Mouse (Mus musculus) kidney, embryonic 14.5 days (tissue): ENCODE measurements around the gene Caln1. TPM values are rescaled to one million over a fixed set of nuclear protein-coding genes. Genes with fewer than 3 reads are reported as not detected.

Source experiments
- ATAC-seq: fragments of 200-750 bp; cut with Nextera tagmentation; 2 replicates; pipeline ENCODE4 v1.8.0; 2017; ENCODE audit warnings: moderate number of reproducible peaks, mild to moderate bottlenecking, moderate TSS enrichment, moderate library complexity; ENCODE audit not compliant: low FRiP score, low TSS enrichment
- H3K27ac ChIP-seq: fragments of 300-500 bp; sonication (generic); 2 replicates; pipeline ENCODE4 v1.5.1; 2014; ENCODE audit warnings: low read depth, mild to moderate bottlenecking, low read length, moderate library complexity, mixed read lengths
- H3K27me3 ChIP-seq: fragments of 300-500 bp; sonication (generic); 2 replicates; pipeline ENCODE4 v1.6.1; 2014; ENCODE audit warnings: mild to moderate bottlenecking, low read length; ENCODE audit not compliant: control insufficient read depth, insufficient read depth
- H3K36me3 ChIP-seq: fragments of 300-500 bp; sonication (generic); 2 replicates; pipeline ENCODE4 v1.6.1; 2014; ENCODE audit warnings: low read length, mixed read lengths; ENCODE audit not compliant: control insufficient read depth, insufficient read depth
- H3K4me1 ChIP-seq: fragments of 300-500 bp; sonication (generic); 2 replicates; pipeline ENCODE4 v1.6.1; 2014; ENCODE audit warnings: low read length, mixed read lengths; ENCODE audit not compliant: control insufficient read depth, insufficient read depth
- H3K4me2 ChIP-seq: fragments of 300-500 bp; sonication (generic); replicated peaks from 2 replicates; pipeline ENCODE4 v1.6.1; 2014; ENCODE audit warnings: low read depth, mild to moderate bottlenecking, low read length
- H3K4me3 ChIP-seq: fragments of 300-500 bp; sonication (generic); 2 replicates; pipeline ENCODE4 v1.5.1; 2014; ENCODE audit warnings: mild to moderate bottlenecking, low read length
- H3K9ac ChIP-seq: fragments of 300-500 bp; sonication (generic); 2 replicates; pipeline ENCODE4 v1.6.1; 2014; ENCODE audit warnings: low read depth, mild to moderate bottlenecking, low read length, moderate library complexity
- H3K9me3 ChIP-seq: fragments of 300-500 bp; sonication (generic); 2 replicates; pipeline ENCODE4 v1.6.1; 2016; ENCODE audit warnings: low read length; ENCODE audit not compliant: control insufficient read depth
- WGBS: fragments of 180-500 bp; shearing (Covaris S2); extraction: QIAGEN DNeasy Blood & Tissue Kit; methylation state at CpG from one replicate; pipeline ENCODE4 v1.1.7; 2014; 5-methylcytosine and 5-hydroxymethylcytosine counted together
- polyA plus RNA-seq: library from polyadenylated mRNA; unstranded; fragments of >200 nt; fragmentation: Nextera tagmentation; extraction: Ambion mirVana; gene quantifications from 2 replicates; pipeline ENCODE4 v1.2.1, GENCODE M21; 2014

The Caln1 gene
- polyA plus RNA-seq, 1 experiment from 2014 or later, result 0.27 TPM

GRCm38 (mm10) chr5:130333566-130333965 lies 35.7 kb upstream of the Caln1 start:
- H3K9me3 ChIP-seq, result no peaks in the 10 kb centered on the region; the same call in 1 of the 2 replicates
- no peak overlapping the region for H3K9ac ChIP-seq
- no peak overlapping the region for H3K27ac ChIP-seq
- peaks cover 17% of the 10 kb centered on the region for H3K36me3 ChIP-seq
- H3K4me2 ChIP-seq, result no peak overlapping the region
- H3K27me3 ChIP-seq, result no peaks in the 10 kb centered on the region
- no peak for ATAC-seq
- H3K4me3 ChIP-seq, result no peak overlapping the region
- WGBS, result 92% methylated on average over 7 of the region's 7 CpGs
- H3K4me1 ChIP-seq, result peaks cover 4% of the 10 kb centered on the region; the same call in 1 of the 2 replicates

GRCm38 (mm10) chr5:130333971-130334370 lies 35.3 kb upstream of the Caln1 start:
- 91% methylated on average over 11 of the region's 11 CpGs for WGBS
- H3K4me2 ChIP-seq, result no peak overlapping the region

GRCm38 (mm10) chr5:130335462-130335861 lies 33.8 kb upstream of the Caln1 start:
- no peaks in the 10 kb centered on the region; the same call in 1 of the 2 replicates for H3K9me3 ChIP-seq
- H3K4me2 ChIP-seq, result no peak overlapping the region
- no peak overlapping the region for H3K9ac ChIP-seq
- H3K4me3 ChIP-seq, result no peak overlapping the region
- peaks cover 18% of the 10 kb centered on the region for H3K36me3 ChIP-seq
- ATAC-seq, result no peak
- no peaks in the 10 kb centered on the region for H3K27me3 ChIP-seq
- WGBS, result 97% methylated on average over 4 of the region's 4 CpGs
- H3K4me1 ChIP-seq, result no peaks in the 10 kb centered on the region
- no peak overlapping the region for H3K27ac ChIP-seq

More at GRCm38 (mm10) chr5:130333971-130334370, 35.3 kb upstream of the Caln1 start:
- Histone ChIP-seq H3K27me3 (no peaks in the 10 kb centered on the region), H3K4me1 (no peaks in the 10 kb centered on the region; the same call in 1 of the 2 replicates), H3K4me3 (no peak overlapping the region), H3K27ac (no peak overlapping the region), H3K36me3 (peaks cover 17% of the 10 kb centered on the region), H3K9ac (no peak overlapping the region), H3K9me3 (no peaks in the 10 kb centered on the region; the same call in 1 of the 2 replicates)
- no peak for ATAC-seq

GRCm38 (mm10) chr5:130340656-130341055 lies 28.6 kb upstream of the Caln1 start:
- Histone ChIP-seq H3K4me2 (no peak overlapping the region), H3K36me3 (peaks cover 26% of the 10 kb centered on the region), H3K9ac (no peak overlapping the region), H3K4me1 (no peaks in the 10 kb centered on the region), H3K9me3 (no peaks in the 10 kb centered on the region), H3K27me3 (no peaks in the 10 kb centered on the region), H3K27ac (no peak overlapping the region), H3K4me3 (no peak overlapping the region)
- 90% methylated on average over 15 of the region's 15 CpGs for WGBS
- ATAC-seq, result no peak

GRCm38 (mm10) chr5:130344999-130345398 lies 24.3 kb upstream of the Caln1 start:
- 94% methylated on average over 7 of the region's 7 CpGs for WGBS
- no peak for ATAC-seq
- no peaks in the 10 kb centered on the region for H3K27me3 ChIP-seq
- H3K4me2 ChIP-seq, result no peak overlapping the region
- no peak overlapping the region for H3K4me3 ChIP-seq
- no peaks in the 10 kb centered on the region for H3K4me1 ChIP-seq
- H3K9ac ChIP-seq, result no peak overlapping the region
- peaks cover 7% of the 10 kb centered on the region; the same call in 1 of the 2 replicates for H3K9me3 ChIP-seq
- peaks cover 17% of the 10 kb centered on the region for H3K36me3 ChIP-seq
- H3K27ac ChIP-seq, result no peak overlapping the region

GRCm38 (mm10) chr5:130345871-130346270 lies 23.4 kb upstream of the Caln1 start:
- Histone ChIP-seq H3K4me3 (no peak overlapping the region), H3K36me3 (peaks cover 12% of the 10 kb centered on the region), H3K27ac (no peak overlapping the region), H3K4me1 (no peaks in the 10 kb centered on the region), H3K9me3 (peaks cover 7% of the 10 kb centered on the region; the same call in 1 of the 2 replicates), H3K9ac (no peak overlapping the region), H3K27me3 (no peaks in the 10 kb centered on the region), H3K4me2 (no peak overlapping the region)
- WGBS, result 78% methylated on average over 2 of the region's 2 CpGs
- ATAC-seq, result no peak

GRCm38 (mm10) chr5:130355223-130355622 lies 14.0 kb upstream of the Caln1 start:
- Histone ChIP-seq H3K9me3 (no peaks in the 10 kb centered on the region), H3K4me2 (no peak overlapping the region), H3K27me3 (no peaks in the 10 kb centered on the region), H3K27ac (no peak overlapping the region), H3K36me3 (no peaks in the 10 kb centered on the region), H3K4me1 (no peaks in the 10 kb centered on the region), H3K4me3 (no peak overlapping the region), H3K9ac (no peak overlapping the region)
- no peak for ATAC-seq
- 50% methylated on average over 7 of the region's 7 CpGs for WGBS

- Histone ChIP-seq H3K4me1 (no peaks in the 10 kb centered on the region), H3K4me2 (no peak overlapping the region), H3K36me3 (no peaks in the 10 kb centered on the region), H3K27ac (no peak overlapping the region), H3K9me3 (no peaks in the 10 kb centered on the region), H3K9ac (no peak overlapping the region), H3K4me3 (no peak overlapping the region), H3K27me3 (no peaks in the 10 kb centered on the region)
- ATAC-seq, result no peak
- 61% methylated on average over 4 of the region's 4 CpGs for WGBS
Observed at GRCm38 (mm10) chr5:130363111-130363510, 6.1 kb upstream of the Caln1 start.

- H3K4me3 ChIP-seq, result no peak overlapping the region
- no peaks in the 10 kb centered on the region for H3K27me3 ChIP-seq
- no peak overlapping the region for H3K4me2 ChIP-seq
- H3K9ac ChIP-seq, result no peak overlapping the region
- H3K36me3 ChIP-seq, result no peaks in the 10 kb centered on the region
- ATAC-seq, result no peak
- no peaks in the 10 kb centered on the region for H3K4me1 ChIP-seq
- 36% methylated on average over 3 of the region's 3 CpGs for WGBS
- H3K9me3 ChIP-seq, result no peaks in the 10 kb centered on the region
- no peak overlapping the region for H3K27ac ChIP-seq
Observed at GRCm38 (mm10) chr5:130363773-130364172, 5.5 kb upstream of the Caln1 start.
